Mouse (Mus musculus): ENCODE data around the gene Olfr667.
"Not testable (repeated sequence)": the region's sequence is repeated elsewhere in the genome, so short reads cannot be mapped to it uniquely, and the experiment has no call there.

Olfr667 gene

GRCm38 (mm10) chr7:104921382-104921781, at the start of gene Olfr667:
Olfr667 (minus strand) TSS chr7:104921482.
- DNase-seq = no peak

- no peak for DNase-seq
These were observed 41.2 kb upstream of the Olfr667 start, which contains the start of gene Olfr670 for GRCm38 (mm10) chr7:104962520-104962919. Olfr670 (minus strand) TSS chr7:104962620.

- DNase-seq = not testable (repeated sequence)
These were observed 29.0 kb upstream of the Olfr667 start for GRCm38 (mm10) chr7:104950234-104950633.

- no peak for DNase-seq
These were observed 12.7 kb upstream of the Olfr667 start, which contains the start of gene Olfr669 for GRCm38 (mm10) chr7:104933940-104934339. Olfr669 (plus strand) TSS chr7:104934240.

- no peak for DNase-seq
These were observed 6.7 kb upstream of the Olfr667 start, which contains the start of gene Olfr668 for GRCm38 (mm10) chr7:104927957-104928356. Olfr668 (minus strand) TSS chr7:104928057.

- no peak for DNase-seq
These were observed 25.4 kb downstream of the Olfr667 start, which contains the start of gene Olfr666 for GRCm38 (mm10) chr7:104895852-104896251. Olfr666 (minus strand) TSS chr7:104895952.

GRCm38 (mm10) chr7:104877731-104878130, 43.6 kb downstream of the Olfr667 start, which contains the start of gene Olfr665:
Olfr665 (plus strand) TSS chr7:104878031.
- no peak for DNase-seq

Data from lung, postnatal 4 days (tissue).